Mouse (Mus musculus) regulatory T cell (primary cell): ENCODE data around the gene Gm43517.

Experiments used
- in situ Hi-C: fragments of 300-600 bp; cut with MboI, MseI; formaldehyde crosslinking; loops from one replicate; pipeline ENCODE4 v1.15.1; 2025; ENCODE audit warnings: high pct_unique_total_duplicates

Gene Gm43517

DNA sequence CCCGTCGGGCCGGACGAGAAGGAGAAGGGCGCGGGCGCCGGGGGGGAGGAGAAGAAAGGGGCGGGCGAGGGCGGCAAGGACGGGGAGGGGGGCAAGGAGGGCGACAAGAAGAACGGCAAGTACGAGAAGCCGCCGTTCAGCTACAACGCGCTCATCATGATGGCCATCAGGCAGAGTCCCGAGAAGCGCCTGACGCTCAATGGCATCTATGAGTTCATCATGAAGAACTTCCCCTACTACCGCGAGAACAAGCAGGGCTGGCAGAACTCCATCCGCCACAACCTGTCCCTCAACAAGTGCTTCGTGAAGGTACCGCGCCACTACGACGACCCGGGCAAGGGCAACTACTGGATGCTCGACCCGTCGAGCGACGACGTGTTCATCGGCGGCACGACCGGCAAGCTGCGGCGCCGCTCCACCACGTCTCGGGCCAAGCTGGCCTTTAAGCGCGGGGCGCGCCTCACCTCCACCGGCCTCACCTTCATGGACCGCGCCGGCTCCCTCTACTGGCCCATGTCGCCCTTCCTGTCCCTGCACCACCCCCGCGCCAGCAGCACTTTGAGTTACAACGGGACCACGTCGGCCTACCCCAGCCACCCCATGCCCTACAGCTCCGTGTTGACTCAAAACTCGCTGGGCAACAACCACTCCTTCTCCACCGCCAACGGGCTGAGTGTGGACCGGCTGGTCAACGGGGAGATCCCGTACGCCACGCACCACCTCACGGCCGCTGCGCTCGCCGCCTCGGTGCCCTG, at the start of gene Gm43517:
Gene Gm43517 (plus strand): TSS at position 299 of the 755 bp plus-strand sequence.
- in situ Hi-C loops: no loop called here

DNA sequence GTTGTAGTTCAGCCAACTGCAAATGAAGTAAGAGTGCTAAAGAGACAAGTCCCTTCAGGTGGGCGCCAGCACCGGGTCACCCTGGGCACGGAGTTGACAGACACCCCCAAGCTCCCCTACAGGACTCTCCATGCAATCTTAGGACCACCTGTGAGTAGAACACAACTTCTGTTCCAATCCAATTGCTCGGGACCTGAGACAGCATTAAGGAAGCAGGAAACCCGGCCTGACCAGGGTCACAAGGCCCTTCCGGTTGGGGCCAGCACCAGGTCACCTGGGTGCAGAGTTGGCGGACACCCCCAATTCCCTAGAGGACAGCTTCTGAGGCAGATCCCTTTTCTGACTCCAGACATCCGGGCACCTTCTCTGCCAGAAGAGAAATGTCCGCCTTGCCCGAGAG, 35.3 kb upstream of the Gm43517 start:
- in situ Hi-C loops: no loop called here

DNA sequence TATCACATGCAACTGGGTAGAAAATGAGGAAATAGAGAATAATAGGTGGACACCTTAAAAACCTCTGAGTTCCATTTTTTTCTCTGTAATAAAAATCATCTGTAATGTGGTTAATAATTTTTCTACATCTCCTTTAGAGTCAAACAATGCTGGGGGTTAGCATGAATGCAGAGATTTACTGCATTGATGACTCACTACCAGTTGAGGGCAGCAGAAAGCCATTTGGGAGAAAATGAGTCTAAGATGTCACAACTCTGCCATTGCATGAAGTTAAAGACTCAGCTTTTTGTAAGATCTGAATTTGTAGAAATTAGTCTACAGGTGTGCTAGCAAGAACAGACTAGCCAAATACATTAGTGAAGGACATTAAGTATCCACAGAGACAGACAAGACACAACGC, 16.0 kb upstream of the Gm43517 start:
- in situ Hi-C loops: no loop called here

DNA sequence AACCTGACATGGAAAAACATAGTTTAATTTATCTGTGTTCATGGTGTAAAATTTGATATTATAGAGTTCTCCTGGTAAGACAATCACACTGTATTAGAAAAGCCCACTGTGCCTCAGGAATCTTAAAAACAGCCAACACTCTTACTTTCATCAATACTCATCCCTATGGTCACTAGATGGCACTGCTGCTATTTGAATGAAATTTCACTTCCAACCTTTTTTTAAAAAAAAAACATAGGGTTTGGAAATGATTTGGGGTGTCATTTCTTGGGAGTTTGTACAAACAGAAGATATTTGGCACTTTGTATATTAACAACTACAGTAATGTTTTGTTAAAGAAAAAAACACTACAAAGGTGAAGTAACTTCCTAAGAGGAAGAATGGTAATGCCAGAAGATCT, 12.8 kb upstream of the Gm43517 start:
- in situ Hi-C loops: no loop called here

DNA sequence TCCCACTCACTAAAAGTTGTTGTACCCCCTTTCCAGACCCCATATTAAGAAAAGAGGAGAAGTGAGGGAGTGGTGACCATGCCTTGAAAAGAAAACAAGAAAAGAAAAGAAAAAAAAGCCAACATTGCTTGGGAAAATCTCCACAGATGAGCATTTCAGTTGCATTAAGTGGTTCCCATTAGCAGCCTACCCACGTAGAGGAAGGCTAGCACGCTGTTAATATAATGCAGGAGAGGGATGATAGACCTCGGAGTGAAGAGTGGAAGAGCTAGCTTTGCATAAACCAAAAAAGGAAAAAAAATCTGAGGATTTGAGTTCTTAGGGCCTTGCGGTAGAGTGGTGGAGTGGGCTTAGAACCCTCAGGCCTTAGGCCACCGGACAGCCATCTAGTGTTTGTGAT, 11.8 kb upstream of the Gm43517 start:
- in situ Hi-C loops: no loop called here

DNA sequence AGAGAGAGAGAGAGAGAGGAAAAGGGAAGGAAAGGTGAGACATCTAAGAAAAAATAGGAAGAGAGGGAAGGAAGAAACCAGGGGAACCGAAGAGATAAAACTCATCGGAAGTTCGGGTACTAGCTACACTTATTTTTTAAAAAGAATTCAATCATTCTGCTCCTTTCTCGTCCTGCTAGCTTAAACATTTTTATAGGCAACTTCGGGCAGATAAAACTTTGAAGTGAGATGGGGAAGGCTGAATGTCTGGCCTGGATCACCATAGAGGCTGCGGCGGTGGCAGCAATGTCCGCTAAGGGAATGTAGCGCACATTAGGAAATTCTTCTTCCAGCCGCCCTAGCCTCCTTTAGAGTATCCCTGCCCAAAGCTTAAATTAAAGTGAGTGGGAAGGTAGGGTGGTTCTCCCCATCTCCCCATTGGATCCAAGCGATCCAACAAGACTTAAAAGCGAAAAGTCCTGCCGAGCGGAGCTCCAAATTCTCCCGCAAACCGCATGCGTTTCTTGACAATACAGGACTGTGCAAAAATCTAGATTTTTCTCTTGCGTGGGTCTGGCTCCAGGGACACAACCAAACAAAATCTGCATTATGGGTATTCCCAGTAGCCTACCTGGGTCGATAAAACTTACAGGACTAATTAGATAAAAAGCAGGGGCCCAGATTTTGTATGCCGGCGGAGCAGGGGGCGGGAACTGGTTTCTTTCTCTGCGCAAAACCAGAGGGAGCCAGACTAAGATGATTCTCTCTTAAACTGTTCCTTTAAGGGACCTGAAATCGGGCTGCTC, 11.0 kb upstream of the Gm43517 start:
- in situ Hi-C loops: no loop called here

DNA sequence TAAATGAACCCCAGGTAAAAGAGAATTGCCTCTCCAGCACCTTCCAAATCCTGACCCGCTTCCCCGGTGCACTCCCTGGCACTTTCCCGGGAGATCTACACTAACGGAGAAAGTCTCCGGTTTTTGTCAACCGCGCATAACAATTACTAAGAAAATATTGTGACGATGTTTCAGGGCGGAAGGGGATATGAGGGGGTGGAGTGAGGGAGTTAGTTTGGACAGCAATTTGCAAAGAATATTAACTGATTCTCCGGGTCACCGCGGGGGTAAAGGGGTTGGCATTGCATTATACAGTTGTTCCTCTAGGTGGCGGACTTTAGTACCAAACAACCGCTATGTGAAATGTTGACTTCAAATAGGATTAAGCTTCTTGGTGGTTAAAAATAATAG, 10.4 kb upstream of the Gm43517 start:
- in situ Hi-C loops: no loop called here

DNA sequence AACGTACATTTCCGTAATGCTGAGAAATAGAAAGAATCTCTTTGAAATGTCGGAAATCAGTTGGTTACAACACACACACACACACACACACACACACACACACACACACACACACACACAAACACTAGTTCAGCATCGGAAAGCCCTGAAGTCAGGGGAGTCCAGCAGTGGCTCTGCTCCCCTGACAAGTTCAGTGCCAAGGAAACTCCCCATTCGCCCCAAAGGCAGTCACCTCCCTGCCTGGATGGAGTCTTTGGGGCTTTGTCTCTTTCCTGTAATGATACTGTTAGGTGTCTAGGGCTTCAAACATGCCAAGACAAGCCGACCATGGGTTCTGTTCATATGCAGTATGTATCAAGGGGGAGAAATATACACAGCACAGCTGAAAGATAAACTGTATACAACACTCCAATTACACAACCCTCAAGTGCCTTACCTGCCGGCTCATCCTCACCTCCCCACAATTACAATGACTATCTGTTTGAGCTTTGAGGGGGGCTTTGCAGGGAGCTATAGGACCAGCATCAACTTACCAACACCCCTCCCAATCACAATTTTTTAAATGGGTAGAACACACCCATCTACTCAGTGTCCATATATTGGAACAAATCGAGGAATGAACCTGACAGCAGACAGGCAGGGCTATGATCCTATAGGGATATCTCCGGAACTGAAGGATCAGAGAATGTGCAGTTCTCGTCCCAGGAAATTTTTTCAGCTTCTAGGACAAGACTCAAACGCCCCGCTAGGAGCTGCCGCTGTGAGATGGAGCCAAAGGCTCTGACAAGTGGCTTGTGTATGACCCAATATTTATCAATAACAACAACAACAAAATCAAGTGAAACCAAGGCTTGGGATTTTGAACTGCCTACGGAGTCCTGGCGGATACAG, 9.3 kb upstream of the Gm43517 start:
- in situ Hi-C loops: no loop called here

DNA sequence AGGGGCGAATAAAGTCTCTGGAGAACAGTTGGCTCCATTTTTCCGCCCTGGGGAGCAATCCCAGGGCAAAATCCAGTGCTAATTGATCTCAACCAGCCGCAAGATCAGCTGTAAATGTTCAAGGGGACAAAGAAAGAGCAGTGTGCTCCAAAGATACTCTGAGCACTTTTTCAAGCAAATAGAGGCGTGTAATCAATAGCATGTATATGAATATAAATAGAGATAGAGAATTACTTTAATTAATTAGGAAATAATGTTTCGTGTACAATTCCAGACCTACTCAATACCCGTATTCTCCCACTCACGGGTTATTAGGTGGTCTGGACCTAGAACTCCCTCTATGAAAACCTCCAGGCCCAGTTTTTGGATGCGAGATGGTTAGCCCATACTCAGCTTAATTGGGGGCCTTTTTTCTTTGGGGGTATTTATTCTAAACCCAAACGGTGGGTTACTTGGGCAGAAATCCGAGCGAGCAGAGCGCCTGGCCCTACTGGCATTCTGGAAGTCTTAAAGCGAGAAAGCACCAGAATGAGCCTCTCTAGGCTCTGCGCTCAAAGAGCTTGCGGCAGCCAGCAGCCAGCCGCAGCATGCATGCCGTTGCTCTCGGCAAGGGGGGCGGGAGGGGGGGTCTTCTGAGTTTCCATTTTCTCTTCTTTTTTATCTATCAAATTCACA, 8.5 kb upstream of the Gm43517 start:
- in situ Hi-C loops: no loop called here

DNA sequence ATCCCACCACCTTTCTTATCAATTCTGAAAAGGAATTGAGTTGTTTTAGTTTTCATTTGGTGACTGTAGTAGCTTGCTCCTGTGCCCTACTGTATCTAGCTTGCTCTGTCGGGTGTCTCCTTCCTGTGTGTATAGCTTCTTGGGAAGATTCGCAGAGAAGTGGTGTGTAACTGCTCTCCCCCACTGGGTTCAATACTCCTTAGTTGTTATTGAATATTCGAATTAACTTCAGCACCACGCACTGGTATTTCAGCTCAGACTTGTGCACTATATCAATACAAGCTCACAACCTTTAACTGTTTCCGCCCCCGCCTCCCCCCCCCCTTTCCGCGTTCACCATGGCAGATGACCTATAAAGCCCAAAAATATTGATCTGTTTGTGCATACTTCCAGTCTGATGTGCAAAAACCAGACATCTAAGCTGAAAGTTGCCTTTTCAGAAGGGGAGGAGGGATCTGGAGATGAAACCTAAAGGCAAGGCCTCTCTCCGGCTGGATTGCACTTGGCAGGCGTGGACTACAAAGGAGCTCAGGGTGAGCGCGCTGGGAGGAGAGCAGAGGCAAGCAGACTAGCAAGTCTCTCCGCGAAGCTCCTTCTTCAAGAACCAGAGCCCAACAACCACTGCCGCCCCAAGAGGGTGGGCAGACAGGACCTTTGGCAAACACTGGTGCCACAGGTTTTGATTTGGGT, 7.5 kb upstream of the Gm43517 start:
- in situ Hi-C loops: no loop called here

DNA sequence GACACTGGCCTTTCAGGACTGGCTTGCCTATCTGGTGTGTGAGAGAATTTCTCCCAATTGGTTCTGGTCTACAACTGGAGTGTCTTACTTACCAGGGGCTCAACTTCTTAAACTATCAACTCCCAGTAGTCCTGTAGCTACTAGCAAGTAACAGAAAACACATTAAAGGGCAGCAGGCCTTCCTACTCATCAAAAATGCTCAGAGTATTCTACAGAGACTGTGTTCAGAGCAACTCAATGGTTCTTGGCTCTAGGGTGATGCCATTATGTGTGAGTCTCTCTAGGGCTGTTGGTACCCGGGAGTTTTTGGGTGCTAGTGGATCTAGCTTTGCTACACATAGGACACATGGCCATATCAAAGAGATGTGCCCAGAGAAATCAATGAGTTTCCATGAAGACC, 6.1 kb upstream of the Gm43517 start:
- in situ Hi-C loops: no loop called here

DNA sequence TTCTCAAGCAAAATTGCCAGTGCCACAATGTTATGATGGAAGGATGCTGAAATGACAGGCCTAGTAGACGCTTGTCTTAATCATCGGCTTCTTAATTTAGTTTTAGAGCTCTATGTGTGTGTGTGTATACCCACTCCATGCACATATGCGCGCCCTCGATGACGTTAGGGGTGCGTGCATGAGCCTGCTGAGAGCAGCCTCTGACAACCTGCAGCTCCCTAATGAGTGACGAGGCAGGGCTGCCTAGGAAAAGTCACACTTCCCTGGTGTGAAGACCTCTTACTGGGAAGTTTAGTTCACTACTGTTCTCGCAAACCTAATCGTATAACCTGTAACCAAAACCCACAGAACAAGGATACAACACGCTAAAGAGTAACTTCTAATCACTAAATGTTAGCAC, 5.5 kb upstream of the Gm43517 start:
- in situ Hi-C loops: no loop called here

DNA sequence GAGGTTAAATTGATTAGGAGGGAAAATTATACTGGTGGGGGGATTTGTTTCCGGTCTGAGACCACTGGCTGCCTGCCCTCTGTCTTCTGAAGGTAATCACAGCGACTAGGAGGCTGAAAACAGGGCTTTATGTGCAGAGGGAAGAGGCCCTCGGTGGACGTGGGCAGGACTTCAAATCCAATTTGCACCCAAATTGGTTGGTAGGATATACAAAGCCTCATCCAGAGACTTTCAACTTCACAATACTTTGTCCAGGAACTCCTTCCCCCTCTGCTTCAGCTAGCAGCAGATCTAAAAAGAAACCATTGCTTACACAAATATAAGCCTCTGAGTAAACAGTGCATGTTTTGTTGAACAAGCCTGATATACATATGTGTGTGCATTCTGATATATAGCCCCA, 4.5 kb upstream of the Gm43517 start:
- in situ Hi-C loops: no loop called here

DNA sequence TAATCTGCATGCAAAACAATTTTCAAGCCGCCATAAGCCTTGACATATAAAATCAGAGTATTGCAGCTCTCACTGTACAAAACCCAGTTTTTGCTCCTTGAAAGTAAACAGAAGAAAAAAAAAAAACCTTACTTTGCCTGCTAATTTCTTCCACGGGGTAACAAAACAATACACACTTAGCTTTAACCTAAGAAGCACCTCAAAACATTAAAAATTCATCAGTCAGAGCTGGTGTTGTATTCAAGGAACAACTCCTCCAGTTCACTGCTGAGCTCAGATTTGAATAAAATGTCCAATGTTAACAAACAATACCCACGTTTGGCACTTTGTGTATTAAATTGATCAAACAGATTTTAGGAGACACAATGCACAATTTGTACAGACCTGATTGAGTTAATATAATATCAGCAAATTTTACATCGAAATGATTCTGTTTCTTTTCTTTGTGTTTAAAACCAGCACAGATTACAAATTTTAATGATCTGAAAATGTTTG, 3.9 kb upstream of the Gm43517 start:
- in situ Hi-C loops: no loop called here

DNA sequence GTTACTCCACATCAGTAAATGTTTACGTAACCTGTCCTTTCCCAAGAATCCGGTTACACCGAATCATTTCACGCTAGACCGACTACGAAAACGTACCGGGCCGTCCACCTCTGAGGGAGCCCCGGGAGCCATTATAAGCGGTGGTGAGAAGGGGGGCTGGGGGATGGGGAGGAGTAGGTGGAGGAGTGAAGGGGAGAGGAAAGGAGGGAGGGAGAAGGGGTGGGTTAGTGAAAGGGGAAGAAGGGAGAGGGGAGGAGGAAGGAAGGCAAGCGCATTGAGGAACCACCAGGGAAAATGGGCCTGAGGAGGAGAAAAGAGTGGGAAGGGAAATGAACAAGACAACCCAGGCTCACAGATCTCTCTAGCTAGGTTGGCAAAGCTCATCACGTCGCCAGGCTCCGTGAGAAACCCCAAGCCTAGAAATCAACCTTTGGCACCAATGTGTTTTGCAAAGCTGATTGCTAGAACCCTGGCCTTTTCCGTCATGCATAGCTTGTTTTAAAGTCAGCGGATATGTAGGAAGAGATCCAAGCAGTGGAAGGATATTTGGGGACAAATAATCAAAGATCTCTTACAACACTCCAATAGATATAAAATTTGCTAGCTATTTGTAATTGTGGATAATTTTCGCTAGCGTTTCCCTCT, 3.1 kb upstream of the Gm43517 start:
- in situ Hi-C loops: no loop called here

DNA sequence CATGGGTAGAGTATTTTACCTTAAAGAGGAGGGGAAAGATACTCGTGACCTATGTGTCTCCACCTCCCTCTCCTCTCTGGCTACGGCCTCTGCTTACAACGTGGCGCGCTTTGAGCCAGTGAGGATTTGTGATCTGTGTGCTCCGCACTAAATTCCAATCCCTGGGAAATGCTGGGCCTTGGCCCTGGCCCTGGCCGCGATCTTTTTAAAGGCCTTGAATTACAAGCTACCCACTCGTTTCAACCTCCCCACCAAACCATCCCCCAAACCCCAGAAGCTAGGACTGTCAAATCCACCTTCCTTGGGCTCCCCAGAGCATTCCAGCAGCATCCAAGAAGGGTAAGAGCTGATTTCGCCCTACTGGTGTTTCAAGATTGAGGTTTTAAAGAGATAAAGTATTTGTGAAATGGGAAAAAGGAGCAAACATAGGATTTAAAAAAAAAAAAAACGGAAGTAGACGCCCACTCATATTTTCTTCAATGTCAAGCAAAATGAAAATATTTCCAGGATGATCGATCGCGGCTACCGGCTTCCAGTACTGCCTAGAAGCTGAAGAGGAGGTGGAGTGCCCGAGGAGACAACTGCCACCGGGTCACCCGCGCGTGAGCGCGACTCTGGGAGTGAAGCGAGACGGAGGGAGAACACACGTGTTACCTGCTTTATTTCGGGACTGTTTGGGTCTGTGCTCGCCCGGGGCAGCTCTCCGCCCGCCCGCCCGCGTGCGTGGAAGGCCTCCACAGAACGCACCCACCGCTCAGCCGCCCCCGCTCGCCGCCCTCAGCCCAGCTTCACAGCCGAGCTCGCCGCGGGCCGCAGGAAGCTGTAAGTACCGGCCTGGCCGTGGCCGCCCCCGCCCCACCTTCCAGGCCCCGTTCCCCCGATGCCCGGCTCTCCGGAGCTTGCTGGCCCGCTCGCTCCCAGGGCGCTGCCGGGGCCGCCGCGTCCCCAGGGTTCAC, 2.1 kb upstream of the Gm43517 start, which contains the start of gene Foxg1:
Gene Foxg1 (plus strand): TSS at position 96 of the 956 bp plus-strand sequence.
- in situ Hi-C loops: no loop called here

DNA sequence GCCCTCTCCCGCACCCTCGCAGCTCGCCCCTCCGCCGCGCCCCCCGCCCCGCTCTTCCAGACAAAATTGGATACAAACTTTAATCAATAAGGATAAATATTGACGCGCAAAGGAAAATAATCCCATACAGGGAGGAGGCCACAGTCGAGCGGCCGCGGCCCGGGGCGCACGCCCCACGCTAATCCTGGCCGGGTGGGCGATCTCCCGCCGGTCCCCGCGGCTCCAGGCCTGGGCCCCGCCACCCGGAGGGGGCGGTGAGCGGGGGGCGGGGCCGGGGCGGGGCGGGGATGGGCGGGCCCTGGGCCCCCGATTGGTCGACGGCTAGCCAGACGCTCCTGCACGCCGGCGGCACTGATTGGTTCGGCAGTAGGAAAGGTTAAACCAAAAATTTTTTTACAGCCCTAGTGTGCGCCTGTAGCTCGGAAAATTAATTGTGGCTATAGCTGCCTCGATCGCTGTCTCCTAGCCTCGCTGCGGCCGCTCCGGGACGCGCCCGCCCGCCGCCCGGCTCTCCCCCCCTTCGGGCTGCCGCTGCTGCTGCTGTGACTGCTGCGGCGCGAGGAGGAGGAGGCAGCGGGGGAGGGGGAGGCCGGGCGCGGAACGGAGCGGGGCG, 1.3 kb upstream of the Gm43517 start:
- in situ Hi-C loops: no loop called here

DNA sequence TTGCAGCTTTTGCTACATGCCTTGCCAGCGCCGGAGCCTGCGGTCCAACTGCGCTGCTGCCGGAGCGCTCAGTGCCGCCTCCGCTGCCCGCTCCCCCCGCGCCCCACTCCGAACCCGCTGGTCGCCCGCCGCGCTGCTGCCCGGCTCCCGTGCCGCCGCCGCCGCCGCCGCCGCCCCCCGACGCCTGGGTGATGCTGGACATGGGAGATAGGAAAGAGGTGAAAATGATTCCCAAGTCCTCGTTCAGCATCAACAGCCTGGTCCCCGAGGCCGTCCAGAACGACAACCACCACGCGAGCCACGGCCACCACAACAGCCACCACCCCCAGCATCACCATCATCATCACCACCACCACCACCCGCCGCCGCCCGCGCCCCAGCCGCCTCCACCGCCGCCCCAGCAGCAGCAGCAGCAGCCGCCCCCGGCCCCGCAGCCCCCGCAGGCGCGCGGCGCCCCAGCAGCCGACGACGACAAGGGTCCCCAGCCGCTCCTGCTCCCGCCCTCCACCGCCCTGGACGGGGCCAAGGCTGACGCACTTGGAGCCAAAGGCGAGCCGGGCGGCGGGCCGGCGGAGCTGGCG, 589 bp upstream of the Gm43517 start:
- in situ Hi-C loops: no loop called here
